Mouse (Mus musculus) intestine, embryonic 16.5 days (tissue): Measurements from ENCODE around the gene Golm1. TPM values are rescaled to one million over a fixed set of nuclear protein-coding genes. Genes with fewer than 3 reads are reported as not detected.

ENCODE experiments used
- ATAC-seq: fragments of 200-750 bp; cut with Nextera tagmentation; 2 replicates; pipeline ENCODE4 v1.8.0; 2017; ENCODE audit warnings: moderate TSS enrichment, moderate library complexity
- H3K27ac ChIP-seq: fragments of 300-500 bp; sonication (generic); 2 replicates; pipeline ENCODE4 v1.5.1; 2014; ENCODE audit warnings: mild to moderate bottlenecking, low read length
- H3K27me3 ChIP-seq: fragments of 300-500 bp; sonication (generic); replicated peaks from 2 replicates; pipeline ENCODE4 v1.6.1; 2014; ENCODE audit warnings: low read length, control low read depth, mixed read lengths; ENCODE audit not compliant: control insufficient read depth, insufficient read depth
- H3K36me3 ChIP-seq: fragments of 300-500 bp; sonication (generic); 2 replicates; pipeline ENCODE4 v1.6.1; 2014; ENCODE audit warnings: low read length, control low read depth; ENCODE audit not compliant: control insufficient read depth, insufficient read depth
- H3K4me1 ChIP-seq: fragments of 300-500 bp; sonication (generic); 2 replicates; pipeline ENCODE4 v1.6.1; 2014; ENCODE audit warnings: low read length, control low read depth, mixed read lengths; ENCODE audit not compliant: control insufficient read depth, insufficient read depth
- H3K4me2 ChIP-seq: fragments of 300-500 bp; sonication (generic); 2 replicates; pipeline ENCODE4 v1.6.1; 2014; ENCODE audit warnings: low read depth, low read length, control low read depth
- H3K4me3 ChIP-seq: fragments of 300-500 bp; sonication (generic); 2 replicates; pipeline ENCODE4 v1.5.1; 2014; ENCODE audit warnings: mild to moderate bottlenecking, low read length
- H3K9ac ChIP-seq: fragments of 300-500 bp; sonication (generic); 2 replicates; pipeline ENCODE4 v1.6.1; 2014; ENCODE audit warnings: low read depth, low read length
- H3K9me3 ChIP-seq: fragments of 300-500 bp; sonication (generic); 2 replicates; pipeline ENCODE4 v1.6.1; 2016; ENCODE audit warnings: low read length, control low read depth; ENCODE audit not compliant: control insufficient read depth
- WGBS: fragments of 180-500 bp; shearing (Covaris S2); extraction: QIAGEN DNeasy Blood & Tissue Kit; methylation state at CpG from one replicate; pipeline ENCODE4 v1.1.7; 2014; 5-methylcytosine and 5-hydroxymethylcytosine counted together
- polyA plus RNA-seq: library from polyadenylated mRNA; unstranded; fragments of >200 nt; fragmentation: Nextera tagmentation; extraction: Ambion mirVana; gene quantifications from 2 replicates; pipeline ENCODE4 v1.2.1, GENCODE M21; 2015

Gene Golm1
- polyA plus RNA-seq, 1 experiment from 2014 or later: 90.4 TPM

- no peaks in the 10 kb centered on the region for H3K9me3 ChIP-seq
- no peak for ATAC-seq
- no peaks in the 10 kb centered on the region for H3K36me3 ChIP-seq
- H3K4me1 ChIP-seq: no peaks in the 10 kb centered on the region
- H3K27ac ChIP-seq: no peak overlapping the region
- no peaks in the 10 kb centered on the region for H3K27me3 ChIP-seq
- no peak overlapping the region for H3K9ac ChIP-seq
- H3K4me3 ChIP-seq: no peak overlapping the region
- H3K4me2 ChIP-seq: no peak overlapping the region
- 18% methylated on average over 7 of the region's 7 CpGs for WGBS
These were observed 7.0 kb upstream of the Golm1 start for GRCm38 (mm10) chr13:59682629-59683028.

- no peak overlapping the region for H3K4me3 ChIP-seq
- no peak overlapping the region for H3K4me2 ChIP-seq
- H3K9me3 ChIP-seq: no peaks in the 10 kb centered on the region
- H3K27ac ChIP-seq: no peak overlapping the region
- H3K27me3 ChIP-seq: no peaks in the 10 kb centered on the region
- no peaks in the 10 kb centered on the region for H3K36me3 ChIP-seq
- ATAC-seq: no peak
- no peak overlapping the region for H3K9ac ChIP-seq
- no peaks in the 10 kb centered on the region for H3K4me1 ChIP-seq
- 64% methylated on average over 4 of the region's 4 CpGs for WGBS
These were observed 4.3 kb upstream of the Golm1 start for GRCm38 (mm10) chr13:59679908-59680307.

GRCm38 (mm10) chr13:59679306-59679705 lies 3.7 kb upstream of the Golm1 start:
- no peak overlapping the region for H3K4me3 ChIP-seq
- no peak for ATAC-seq
- no peaks in the 10 kb centered on the region for H3K27me3 ChIP-seq
- peaks cover 2% of the 10 kb centered on the region for H3K4me1 ChIP-seq
- H3K4me2 ChIP-seq: no peak overlapping the region
- WGBS: 24% methylated on average over 4 of the region's 4 CpGs
- H3K36me3 ChIP-seq: no peaks in the 10 kb centered on the region
- no peak overlapping the region for H3K9ac ChIP-seq
- no peaks in the 10 kb centered on the region for H3K9me3 ChIP-seq
- no peak overlapping the region for H3K27ac ChIP-seq

GRCm38 (mm10) chr13:59676316-59677229 lies 962 bp upstream of the Golm1 start:
- ATAC-seq: no peak
- 69% methylated on average over 12 of the region's 12 CpGs for WGBS

GRCm38 (mm10) chr13:59674761-59675150 lies 855 bp downstream of the Golm1 start:
- Histone ChIP-seq H3K4me3 (peak overlapping the region; percentile 84), H3K4me2 (peak overlapping the region; percentile 78), H3K4me1 (peaks cover 13% of the 10 kb centered on the region), H3K9ac (peak overlapping the region; percentile 84), H3K36me3 (no peaks in the 10 kb centered on the region), H3K27ac (peak overlapping the region; percentile 78), H3K9me3 (no peaks in the 10 kb centered on the region), H3K27me3 (no peaks in the 10 kb centered on the region)
- WGBS: 2% methylated on average over 13 of the region's 13 CpGs
- ATAC-seq: no peak

More at GRCm38 (mm10) chr13:59676316-59677229, 962 bp upstream of the Golm1 start:
- no peaks in the 10 kb centered on the region for H3K36me3 ChIP-seq
- H3K27ac ChIP-seq: no peak overlapping the region
- no peaks in the 10 kb centered on the region for H3K9me3 ChIP-seq
- no peak overlapping the region for H3K4me3 ChIP-seq
- H3K4me1 ChIP-seq: peaks cover 13% of the 10 kb centered on the region
- H3K27me3 ChIP-seq: no peaks in the 10 kb centered on the region
- H3K4me2 ChIP-seq: no peak overlapping the region
- H3K9ac ChIP-seq: no peak overlapping the region

GRCm38 (mm10) chr13:59674215-59674614 lies 1.4 kb downstream of the Golm1 start:
- Histone ChIP-seq H3K27ac (peak overlapping the region; percentile 78), H3K27me3 (no peaks in the 10 kb centered on the region)

GRCm38 (mm10) chr13:59673597-59673996 lies 2.0 kb downstream of the Golm1 start:
- Histone ChIP-seq H3K4me1 (peaks cover 14% of the 10 kb centered on the region), H3K9me3 (no peaks in the 10 kb centered on the region), H3K27me3 (no peaks in the 10 kb centered on the region), H3K9ac (peak overlapping the region; percentile 53; the same call in 1 of the 2 replicates), H3K4me2 (peak overlapping the region; percentile 40), H3K36me3 (no peaks in the 10 kb centered on the region), H3K27ac (no peak overlapping the region), H3K4me3 (0 out of 2 replicates have a peak overlapping the region, but pooled peaks have one; percentile 24)
- WGBS: 54% methylated on average over 7 of the region's 7 CpGs
- ATAC-seq: no peak

More at GRCm38 (mm10) chr13:59674215-59674614, 1.4 kb downstream of the Golm1 start:
- ATAC-seq: peak; percentile 25; the same call in 1 of the 2 replicates
- Histone ChIP-seq H3K9me3 (no peaks in the 10 kb centered on the region), H3K4me3 (peak overlapping the region; percentile 84), H3K36me3 (no peaks in the 10 kb centered on the region), H3K9ac (peak overlapping the region; percentile 84), H3K4me1 (peaks cover 13% of the 10 kb centered on the region), H3K4me2 (peak overlapping the region; percentile 78)
- 14% methylated on average over 3 of the region's 3 CpGs for WGBS

- H3K9ac ChIP-seq: no peak overlapping the region
- H3K36me3 ChIP-seq: no peaks in the 10 kb centered on the region
- no peak overlapping the region for H3K4me3 ChIP-seq
- ATAC-seq: no peak
- peaks cover 24% of the 10 kb centered on the region for H3K4me1 ChIP-seq
- no peaks in the 10 kb centered on the region for H3K9me3 ChIP-seq
- H3K27ac ChIP-seq: no peak overlapping the region
- no peaks in the 10 kb centered on the region for H3K27me3 ChIP-seq
- WGBS: 58% methylated on average over 6 of the region's 6 CpGs
- H3K4me2 ChIP-seq: no peak overlapping the region
These were observed 3.4 kb downstream of the Golm1 start for GRCm38 (mm10) chr13:59672248-59672647.

- H3K4me1 ChIP-seq: peaks cover 25% of the 10 kb centered on the region
- WGBS: 64% methylated on average over 2 of the region's 2 CpGs
- ATAC-seq: no peak
- H3K4me2 ChIP-seq: no peak overlapping the region
- no peak overlapping the region for H3K4me3 ChIP-seq
- H3K27ac ChIP-seq: no peak overlapping the region
- no peaks in the 10 kb centered on the region for H3K9me3 ChIP-seq
- H3K36me3 ChIP-seq: no peaks in the 10 kb centered on the region
- no peaks in the 10 kb centered on the region for H3K27me3 ChIP-seq
- H3K9ac ChIP-seq: no peak overlapping the region
These were observed 4.1 kb downstream of the Golm1 start for GRCm38 (mm10) chr13:59671521-59671920.
